Mouse (Mus musculus): ENCODE data around the gene Tll2.

- TF ChIP-seq POLR2A (IDR thresholded peaks at IDR 0.05; ENCODE audit: extremely low read depth, insufficient read depth, low read length) (no peak), CTCF (IDR thresholded peaks at IDR 0.05; ENCODE audit: extremely low read depth, insufficient read depth, low read length) (no peak)
Measured at GRCm38 (mm10) chr19:41233698-41234097, 27.1 kb upstream of the Tll2 start.
